Mouse (Mus musculus) lung, embryonic 16.5 days (tissue): ENCODE measurements around the gene Tomm7. TPM values are rescaled to one million over a fixed set of nuclear protein-coding genes. Genes with fewer than 3 reads are reported as not detected.

Experiments
- ATAC-seq: fragments of 200-750 bp; cut with Nextera tagmentation; 2 replicates; pipeline ENCODE4 v1.8.0; 2017; ENCODE audit warnings: low read depth, mild to moderate bottlenecking, moderate library complexity
- H3K27ac ChIP-seq: fragments of 300-500 bp; sonication (generic); 2 replicates; pipeline ENCODE4 v1.5.1; 2014; ENCODE audit warnings: mild to moderate bottlenecking, control low read depth, low read length
- H3K27me3 ChIP-seq: fragments of 300-500 bp; sonication (generic); 2 replicates; pipeline ENCODE4 v1.6.1; 2014; ENCODE audit warnings: low read depth, low read length, mixed read lengths; ENCODE audit not compliant: control insufficient read depth, insufficient read depth
- H3K36me3 ChIP-seq: fragments of 300-500 bp; sonication (generic); 2 replicates; pipeline ENCODE4 v1.6.1; 2014; ENCODE audit warnings: low read length; ENCODE audit not compliant: control insufficient read depth, insufficient read depth
- H3K4me1 ChIP-seq: fragments of 300-500 bp; sonication (generic); replicated peaks from 2 replicates; pipeline ENCODE4 v1.6.1; 2014; ENCODE audit warnings: low read length, mixed read lengths; ENCODE audit not compliant: control insufficient read depth, insufficient read depth
- H3K4me2 ChIP-seq: fragments of 300-500 bp; sonication (generic); 2 replicates; pipeline ENCODE4 v1.6.1; 2014; ENCODE audit warnings: low read depth, low read length, control low read depth
- H3K4me3 ChIP-seq: fragments of 300-500 bp; sonication (generic); 2 replicates; pipeline ENCODE4 v1.5.1; 2014; ENCODE audit warnings: mild to moderate bottlenecking, low read length, control low read depth
- H3K9ac ChIP-seq: fragments of 300-500 bp; sonication (generic); 2 replicates; pipeline ENCODE4 v1.6.1; 2014; ENCODE audit warnings: low read length, control low read depth
- H3K9me3 ChIP-seq: fragments of 300-500 bp; sonication (generic); 2 replicates; pipeline ENCODE4 v1.6.1; 2016; ENCODE audit warnings: low read length; ENCODE audit not compliant: control insufficient read depth
- WGBS: fragments of 180-500 bp; shearing (Covaris S2); extraction: QIAGEN DNeasy Blood & Tissue Kit; methylation state at CpG from one replicate; pipeline ENCODE4 v1.1.7; 2014; 5-methylcytosine and 5-hydroxymethylcytosine counted together
- polyA plus RNA-seq: library from polyadenylated mRNA; unstranded; fragments of >200 nt; fragmentation: Nextera tagmentation; extraction: Ambion mirVana; gene quantifications from 2 replicates; pipeline ENCODE4 v1.2.1, GENCODE M21; 2015

Tomm7 gene
- polyA plus RNA-seq, 1 experiment from 2014 or later: 113 TPM

DNA sequence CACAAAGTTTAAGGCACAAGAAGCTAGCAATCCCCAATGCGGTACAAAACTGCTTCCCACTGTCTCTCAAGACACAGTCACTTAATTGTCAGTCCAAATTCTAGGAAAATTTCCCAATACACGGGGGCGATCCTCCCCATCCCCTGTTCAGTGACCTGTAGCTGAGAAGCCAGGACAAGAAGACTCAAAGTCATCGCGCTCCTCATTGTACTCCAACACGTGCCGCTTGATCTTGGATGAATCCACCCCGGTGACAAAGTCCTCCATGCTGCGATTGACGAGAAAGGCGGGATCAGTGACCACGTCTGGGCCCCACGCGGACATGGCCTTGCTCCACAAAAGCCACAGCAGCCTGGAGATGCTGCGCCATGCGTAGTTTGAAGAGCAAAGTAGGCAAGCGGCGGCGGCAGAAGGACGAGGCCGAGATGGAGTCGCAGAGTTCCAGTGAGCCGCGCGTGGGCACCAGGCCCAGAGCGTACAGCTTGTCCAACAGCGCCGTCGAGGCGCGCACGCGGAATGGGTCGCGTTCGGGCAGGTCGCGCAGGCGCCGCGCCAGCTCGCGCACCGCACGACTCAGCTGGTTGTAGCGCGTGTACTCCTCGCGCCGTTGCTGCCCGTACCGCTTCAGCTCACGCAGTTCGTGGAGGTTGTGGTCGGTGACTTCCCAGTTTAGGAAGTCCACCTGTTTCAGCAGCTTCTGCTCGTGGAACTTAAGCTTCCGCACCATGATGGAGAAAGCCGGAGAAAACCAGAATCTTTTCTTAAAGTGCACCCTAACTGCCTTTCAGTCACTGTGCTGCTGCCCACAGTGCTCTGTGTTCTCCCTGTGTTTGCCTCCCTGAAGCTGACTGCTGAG is 12.8 kb downstream of the Tomm7 start:
- Histone ChIP-seq H3K27me3 (peaks cover 16% of the 10 kb centered on the region), H3K4me3 (peak overlapping the region; percentile 16; the same call in 1 of the 2 replicates), H3K27ac (no peak overlapping the region), H3K36me3 (no peaks in the 10 kb centered on the region), H3K4me1 (peaks cover 2% of the 10 kb centered on the region; the same call in 1 of the 2 replicates), H3K9me3 (no peaks in the 10 kb centered on the region), H3K4me2 (peak overlapping the region; percentile 36; the same call in 1 of the 2 replicates), H3K9ac (no peak overlapping the region)
- peak; percentile 31; the same call in 1 of the 2 replicates for ATAC-seq
- 29% methylated on average over 58 of the region's 58 CpGs for WGBS

DNA sequence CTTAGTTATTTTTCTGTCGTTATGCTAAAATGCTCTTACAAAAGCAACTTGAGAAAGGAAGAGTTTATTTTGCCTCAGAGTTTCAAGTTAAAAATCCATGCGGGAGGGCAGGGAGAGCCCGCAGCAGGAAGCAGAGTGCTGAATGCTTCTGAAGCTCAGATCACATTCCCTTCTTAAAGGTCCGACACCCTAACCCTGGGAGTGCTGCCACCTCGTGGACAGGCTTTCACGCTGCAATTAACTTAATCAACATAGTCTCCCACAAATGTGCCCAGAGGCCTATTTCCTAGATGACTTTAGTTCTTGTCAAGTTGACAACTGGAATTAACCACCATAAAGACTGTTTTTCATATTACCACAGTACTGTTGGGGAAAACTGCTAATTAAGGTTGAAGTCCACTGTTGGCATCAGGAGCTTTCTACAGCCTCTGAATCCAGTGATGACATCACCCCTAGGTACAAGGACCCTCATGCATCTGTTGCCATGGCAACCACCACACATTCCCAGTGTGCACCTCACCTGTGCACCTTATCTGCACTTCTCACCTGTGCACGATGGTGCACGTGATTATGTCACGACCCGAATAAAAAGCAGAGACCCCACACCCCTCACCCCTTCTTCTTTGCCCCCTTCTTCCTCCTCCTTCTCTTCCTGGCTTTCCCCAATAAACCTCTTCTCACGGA is 17.5 kb downstream of the Tomm7 start:
- Histone ChIP-seq H3K4me2 (no peak overlapping the region), H3K27ac (no peak overlapping the region), H3K36me3 (no peaks in the 10 kb centered on the region), H3K27me3 (peaks cover 12% of the 10 kb centered on the region), H3K4me3 (no peak overlapping the region), H3K9ac (no peak overlapping the region), H3K9me3 (no peaks in the 10 kb centered on the region), H3K4me1 (peaks cover 2% of the 10 kb centered on the region; the same call in 1 of the 2 replicates)
- 0 out of 2 replicates have a peak, but pooled peaks have one; percentile 61 for ATAC-seq
- WGBS: 31% methylated on average over 11 of the region's 11 CpGs

DNA sequence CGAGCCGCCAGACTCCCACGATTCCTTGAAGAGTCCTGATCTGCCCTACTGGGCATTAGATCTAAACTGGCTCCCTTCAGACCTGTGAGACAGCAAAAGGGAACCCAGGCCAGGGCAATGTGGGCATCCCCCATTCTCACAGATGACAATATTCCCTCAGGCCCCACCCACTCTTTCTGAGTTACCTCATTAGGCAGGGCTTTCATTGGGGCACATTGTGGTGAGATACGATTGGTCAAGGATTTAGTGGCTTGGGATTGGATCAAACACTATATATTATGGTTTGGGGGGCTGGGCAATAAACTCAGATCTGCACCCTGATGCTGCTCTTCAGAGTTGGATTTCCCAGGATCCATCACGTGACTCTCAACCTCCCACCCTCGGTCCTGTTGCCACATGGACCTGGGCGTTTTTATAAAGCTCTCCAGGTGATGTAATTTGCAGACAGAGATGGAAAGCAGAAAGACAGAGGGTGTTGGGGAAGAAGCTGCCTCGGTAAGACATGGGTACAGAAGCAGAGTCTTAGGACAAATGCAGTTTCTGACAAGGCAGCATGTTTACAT is 19.7 kb downstream of the Tomm7 start:
- Histone ChIP-seq H3K9ac (no peak overlapping the region), H3K4me3 (no peak overlapping the region), H3K4me2 (no peak overlapping the region), H3K4me1 (no peaks in the 10 kb centered on the region), H3K27me3 (no peaks in the 10 kb centered on the region), H3K9me3 (no peaks in the 10 kb centered on the region), H3K36me3 (peaks cover 3% of the 10 kb centered on the region), H3K27ac (no peak overlapping the region)
- 75% methylated on average over 8 of the region's 8 CpGs for WGBS
- no peak for ATAC-seq

DNA sequence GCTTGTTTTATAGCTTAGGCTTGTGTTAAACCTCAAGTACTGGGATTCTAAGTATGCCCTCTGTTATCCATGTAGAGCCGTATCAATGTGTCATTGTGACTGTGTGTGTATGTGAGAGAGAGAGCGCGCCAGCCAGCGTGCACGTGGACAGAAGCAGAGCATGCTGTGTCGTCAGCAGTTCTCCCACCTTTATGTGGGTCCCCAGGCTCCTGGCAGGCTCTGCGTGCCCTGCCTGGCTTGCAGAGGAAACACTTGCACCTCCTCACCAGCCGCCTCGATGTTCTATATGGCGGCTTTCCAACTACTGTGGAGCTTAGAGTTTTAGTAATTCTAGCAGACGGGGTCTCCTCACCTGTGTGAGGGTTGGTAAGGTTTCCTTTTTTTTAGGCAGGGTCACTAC is 21.7 kb downstream of the Tomm7 start:
- H3K27me3 ChIP-seq: no peaks in the 10 kb centered on the region
- ATAC-seq: no peak
- 71% methylated on average over 11 of the region's 11 CpGs for WGBS
- H3K27ac ChIP-seq: no peak overlapping the region
- no peaks in the 10 kb centered on the region for H3K9me3 ChIP-seq
- H3K4me1 ChIP-seq: no peaks in the 10 kb centered on the region
- H3K9ac ChIP-seq: no peak overlapping the region
- H3K4me2 ChIP-seq: no peak overlapping the region
- H3K4me3 ChIP-seq: no peak overlapping the region
- H3K36me3 ChIP-seq: peaks cover 10% of the 10 kb centered on the region

DNA sequence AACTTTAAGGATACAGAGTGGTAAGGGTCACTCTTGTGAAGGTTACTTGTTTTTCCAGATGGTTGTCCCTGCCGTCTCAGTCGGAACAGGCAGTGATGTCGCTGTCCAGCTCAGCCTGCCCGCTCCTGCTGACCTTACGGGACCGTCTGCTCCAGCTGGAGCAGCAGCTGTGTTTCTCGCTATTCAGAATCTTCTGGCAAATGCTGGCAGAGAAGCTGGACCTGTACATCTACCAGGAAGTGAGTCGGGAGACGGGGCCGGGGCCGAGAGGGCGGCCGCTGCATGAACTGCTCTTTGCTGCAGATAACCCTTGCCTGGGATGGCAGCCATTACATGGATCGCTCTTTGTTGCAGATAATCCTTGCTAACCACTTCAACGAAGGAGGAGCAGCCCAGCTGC is 27.3 kb downstream of the Tomm7 start:
- no peaks in the 10 kb centered on the region for H3K27me3 ChIP-seq
- H3K9me3 ChIP-seq: no peaks in the 10 kb centered on the region; the same call in 1 of the 2 replicates
- no peak overlapping the region for H3K4me2 ChIP-seq
- H3K27ac ChIP-seq: no peak overlapping the region
- 87% methylated on average over 15 of the region's 15 CpGs for WGBS
- no peak for ATAC-seq
- no peaks in the 10 kb centered on the region for H3K4me1 ChIP-seq
- peaks cover 47% of the 10 kb centered on the region for H3K36me3 ChIP-seq
- H3K9ac ChIP-seq: no peak overlapping the region
- no peak overlapping the region for H3K4me3 ChIP-seq

DNA sequence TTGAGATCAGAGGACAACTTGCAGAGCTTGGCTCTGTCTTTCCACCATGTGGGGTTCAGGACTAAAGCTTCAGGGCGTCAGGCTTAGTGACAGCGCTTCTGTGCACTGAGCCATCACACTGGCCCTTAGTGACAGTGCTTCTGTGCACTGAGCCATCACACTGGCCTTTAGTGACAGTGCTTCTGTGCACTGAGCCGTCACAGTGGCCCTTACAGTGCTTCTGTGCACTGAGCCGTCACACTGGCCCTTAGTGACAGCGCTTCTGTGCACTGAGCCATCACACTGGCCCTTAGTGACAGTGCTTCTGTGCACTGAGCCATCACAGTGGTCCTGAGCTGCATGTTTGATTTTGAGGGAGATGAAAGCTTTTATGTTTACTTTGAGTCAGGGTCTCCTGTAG is 29.1 kb downstream of the Tomm7 start:
- WGBS: 92% methylated on average over 5 of the region's 5 CpGs
- H3K4me1 ChIP-seq: no peaks in the 10 kb centered on the region

DNA sequence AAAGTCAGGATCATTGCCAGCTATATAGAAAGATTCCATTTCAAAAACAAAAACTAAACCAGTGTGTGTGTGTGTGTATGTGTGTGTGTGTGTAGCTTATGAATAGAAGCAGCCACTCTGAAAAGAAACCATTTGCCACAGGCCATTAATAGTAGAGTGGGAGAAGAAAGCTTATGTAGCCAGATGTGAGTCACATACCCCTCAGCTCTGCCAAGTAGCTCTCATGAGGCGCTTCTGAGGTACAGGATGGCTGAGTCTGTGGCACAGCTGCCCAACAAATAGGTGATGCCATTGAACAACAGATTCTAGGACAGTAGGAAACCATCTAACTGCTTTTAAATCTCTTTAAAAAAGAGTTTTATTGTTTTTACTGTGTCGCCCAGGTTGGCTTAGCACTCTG is 51.2 kb downstream of the Tomm7 start:
- Histone ChIP-seq H3K4me2 (no peak overlapping the region), H3K9me3 (no peaks in the 10 kb centered on the region), H3K9ac (no peak overlapping the region), H3K4me3 (no peak overlapping the region), H3K27ac (no peak overlapping the region), H3K27me3 (no peaks in the 10 kb centered on the region), H3K36me3 (peaks cover 17% of the 10 kb centered on the region; the same call in 1 of the 2 replicates), H3K4me1 (peaks cover 8% of the 10 kb centered on the region)
- WGBS: 85% methylated on average over 2 of the region's 2 CpGs
- ATAC-seq: no peak

More for the DNA sequence above, 29.1 kb downstream of the Tomm7 start:
- Histone ChIP-seq H3K27ac (no peak overlapping the region), H3K4me2 (no peak overlapping the region), H3K4me3 (no peak overlapping the region), H3K9ac (no peak overlapping the region), H3K27me3 (no peaks in the 10 kb centered on the region), H3K36me3 (peaks cover 54% of the 10 kb centered on the region), H3K9me3 (no peaks in the 10 kb centered on the region; the same call in 1 of the 2 replicates)
- no peak for ATAC-seq

DNA sequence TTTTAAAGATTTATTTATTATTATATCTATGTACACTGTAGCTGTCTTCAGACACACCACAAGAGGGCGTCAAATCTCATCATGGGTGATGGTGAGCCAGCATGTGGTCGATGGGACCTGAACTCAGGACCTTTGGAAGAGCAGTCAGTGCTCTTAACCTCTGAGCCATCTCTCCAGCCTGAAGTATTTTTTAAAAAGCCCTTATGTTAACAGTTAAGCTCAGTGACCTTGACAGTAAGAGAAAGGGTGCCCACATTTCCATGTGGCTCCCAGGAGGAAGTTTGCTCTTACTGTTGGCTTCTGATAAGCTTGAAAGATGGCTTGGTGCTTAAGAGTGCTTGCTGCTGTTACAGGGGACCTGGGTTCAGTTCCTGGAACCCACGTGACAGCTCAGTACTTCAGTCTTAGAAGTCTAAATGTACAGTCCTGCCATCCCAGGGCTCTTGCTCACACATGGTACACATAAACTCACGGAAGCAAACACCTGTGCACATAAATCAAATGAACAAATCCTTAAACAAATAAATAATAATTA is 54.8 kb downstream of the Tomm7 start:
- WGBS: 70% methylated on average over 4 of the region's 4 CpGs
- no peak overlapping the region for H3K4me3 ChIP-seq

More for the DNA sequence above, 54.8 kb downstream of the Tomm7 start:
- ATAC-seq: no peak
- no peak overlapping the region for H3K27ac ChIP-seq
- H3K4me1 ChIP-seq: peaks cover 8% of the 10 kb centered on the region
- H3K36me3 ChIP-seq: peaks cover 9% of the 10 kb centered on the region; the same call in 1 of the 2 replicates
- no peaks in the 10 kb centered on the region for H3K9me3 ChIP-seq
- H3K9ac ChIP-seq: no peak overlapping the region
- H3K27me3 ChIP-seq: no peaks in the 10 kb centered on the region
- no peak overlapping the region for H3K4me2 ChIP-seq
